17 mouse cellular contexts compared by ENCODE assay signal in genomic region chr5:115050776-115051175, GRCm38 (mm10). TPM values are rescaled to one million over a fixed set of nuclear protein-coding genes. Genes with fewer than 3 reads are reported as not detected.
"Had no signal": no experiment of that assay in that cellular context is flagged by ENCODE, and none has a peak within 500 bp of the region (broad histone marks: within the 10 kb centered on the region; RNA-seq: fewer than 3 reads in every experiment).

No protein-coding gene starts in this region.

- H3K9ac ChIP-seq: lung, embryonic 14.5 days; midbrain, embryonic 12.5 days; neural tube, embryonic 13.5 days; neural tube, embryonic 15.5 days had no signal

- H3K9me3 ChIP-seq: midbrain, embryonic 10.5 days; midbrain, embryonic 12.5 days; neural tube, embryonic 13.5 days; neural tube, embryonic 15.5 days had no signal

- H3K36me3 ChIP-seq: midbrain, embryonic 12.5 days; neural tube, embryonic 13.5 days; neural tube, embryonic 15.5 days had no signal

- DNase-seq: lung, adult 18-20 months; lung, embryonic 14.5 days; lung, postnatal 10 days; lung, postnatal 4 days; midbrain, embryonic 14.5 days; right cerebral cortex, postnatal 14 days; spleen, adult 18-20 months; thymus, adult 2 months; thymus, postnatal 14 days; thymus, postnatal 36 days had no signal

- H3K27me3 ChIP-seq: midbrain, embryonic 12.5 days; neural tube, embryonic 13.5 days; neural tube, embryonic 15.5 days had no signal

- H3K27ac ChIP-seq: midbrain, embryonic 10.5 days; midbrain, embryonic 12.5 days; neural tube, embryonic 13.5 days; neural tube, embryonic 15.5 days had no signal

- ATAC-seq: midbrain, embryonic 16.5 days had no signal

- H3K4me2 ChIP-seq: lung, embryonic 14.5 days; midbrain, embryonic 12.5 days; neural tube, embryonic 13.5 days; neural tube, embryonic 15.5 days had no signal

- H3K4me3 ChIP-seq: midbrain, embryonic 10.5 days; midbrain, embryonic 12.5 days; myocyte; neural tube, embryonic 13.5 days; neural tube, embryonic 15.5 days had no signal

RNA-seq across cellular contexts. Expression of gene Gm10401, which starts 47.3 kb away (rescaled TPM):
- polyA plus RNA-seq: testis, adult 2 months; thymus, adult 2 months had no signal
